Mouse (Mus musculus) CH12.LX (cell line): ENCODE results near the gene Sult1a1. TPM values are rescaled to one million over a fixed set of nuclear protein-coding genes. Genes with fewer than 3 reads are reported as not detected.
"Not testable (repeated sequence)": the region's sequence is repeated elsewhere in the genome, so short reads cannot be mapped to it uniquely, and the experiment has no call there.

ENCODE experiments used
- DNase-seq: peaks from one replicate; pipeline ENCODE4 v3.0.0-alpha.2; 2013; ENCODE audit errors: extremely low read depth
- H3K27ac ChIP-seq: 2 replicates; pipeline ENCODE4 v1.5.1; 2012; ENCODE audit warnings: low read depth, mild to moderate bottlenecking, control low read depth, moderate library complexity; ENCODE audit not compliant: insufficient read depth
- H3K27me3 ChIP-seq: replicated peaks from 2 replicates; pipeline ENCODE3; 2012; ENCODE audit warnings: inconsistent platforms
- H3K36me3 ChIP-seq, 2 experiments: replicated peaks in 1 of 2; 2 replicates each; pipeline versions ENCODE3 to v1.6.1; 2012; ENCODE audit warnings: inconsistent platforms in 1 of 2, low read length in 1 of 2, mild to moderate bottlenecking in 1 of 2, mixed read lengths in 1 of 2, moderate library complexity in 1 of 2; ENCODE audit not compliant: control insufficient read depth in 1 of 2, insufficient read depth in 1 of 2
- H3K4me1 ChIP-seq, 2 experiments: 2 replicates each; pipeline ENCODE4 v1.6.1; 2012; ENCODE audit warnings: inconsistent platforms in 1 of 2, moderate library complexity in 1 of 2; ENCODE audit not compliant: insufficient read depth in 2 of 2, control insufficient read depth in 1 of 2
- H3K4me2 ChIP-seq: 2 replicates; pipeline ENCODE4 v1.6.1; 2012; ENCODE audit warnings: low read depth, mild to moderate bottlenecking, control low read depth; ENCODE audit not compliant: poor library complexity, insufficient read depth, severe bottlenecking
- H3K4me3 ChIP-seq, 3 experiments: fragments of 150-350 bp in 1 of 3; sonication (generic) in 1 of 3; replicated peaks in 1 of 3; 2 replicates each; pipeline versions ENCODE3 to v1.5.1; 2011 to 2012; ENCODE audit warnings: low read depth in 2 of 3, low read length in 2 of 3, mild to moderate bottlenecking in 2 of 3, moderate library complexity in 2 of 3, control low read depth in 1 of 3, improper control_type of control experiment in 1 of 3, inconsistent platforms in 1 of 3, mixed read lengths in 1 of 3; ENCODE audit not compliant: poor library complexity in 1 of 3
- H3K79me2 ChIP-seq: replicated peaks from 2 replicates; pipeline ENCODE4 v1.6.1; 2012; ENCODE audit warnings: mild to moderate bottlenecking, moderate library complexity; ENCODE audit not compliant: control insufficient read depth, poor library complexity, insufficient read depth, severe bottlenecking; ENCODE audit errors: extremely low read depth
- H3K9ac ChIP-seq: 2 replicates; pipeline ENCODE4 v1.6.1; 2012; ENCODE audit warnings: low read depth, mild to moderate bottlenecking, control low read depth, moderate library complexity; ENCODE audit not compliant: insufficient read depth
- H3K9me3 ChIP-seq: replicated peaks from 2 replicates; pipeline ENCODE3; 2012; ENCODE audit warnings: low read length, inconsistent platforms, mixed read lengths
- CHD1 ChIP-seq: IDR thresholded peaks from 2 replicates; pipeline ENCODE4 v1.6.1; 2012; ENCODE audit warnings: low read depth, low read length, improper control_type of control experiment, inconsistent platforms
- CHD2 ChIP-seq: IDR thresholded peaks from 2 replicates; pipeline ENCODE4 v1.6.1; 2011; ENCODE audit warnings: low read length, improper control_type of control experiment
- CTCF ChIP-seq, 2 experiments: IDR thresholded peaks in 1 of 2; conservative IDR thresholded peaks in 1 of 2; 2 replicates each; pipeline ENCODE4 v1.5.1; 2011 to 2012; ENCODE audit warnings: low read depth in 2 of 2, low read length in 2 of 2, improper control_type of control experiment in 1 of 2, inconsistent platforms in 1 of 2, mild to moderate bottlenecking in 1 of 2, moderate library complexity in 1 of 2
- EP300 ChIP-seq: IDR thresholded peaks from 2 replicates; pipeline ENCODE4 v1.6.1; 2011; ENCODE audit warnings: low read length, improper control_type of control experiment
- JUND ChIP-seq: conservative IDR thresholded peaks from 2 replicates; pipeline ENCODE4 v1.6.1; 2011; ENCODE audit warnings: low read depth, low read length, improper control_type of control experiment
- MAZ ChIP-seq: IDR thresholded peaks from 2 replicates; pipeline ENCODE4 v1.6.1; 2012; ENCODE audit warnings: low read depth, mild to moderate bottlenecking, inconsistent platforms, low read length, improper control_type of control experiment, moderate library complexity
- MEF2A ChIP-seq: IDR thresholded peaks from 2 replicates; pipeline ENCODE4 v1.6.1; 2014; ENCODE audit warnings: low read depth, mild to moderate bottlenecking, inconsistent platforms, low read length, improper control_type of control experiment, borderline replicate concordance
- MYC ChIP-seq: IDR thresholded peaks from 2 replicates; pipeline ENCODE4 v1.6.1; 2011; ENCODE audit warnings: low read depth, mild to moderate bottlenecking, improper control_type of control experiment, low read length
- NELFE ChIP-seq: IDR thresholded peaks from 2 replicates; pipeline ENCODE4 v1.6.1; 2011; ENCODE audit warnings: low read depth, low read length, improper control_type of control experiment
- NRF1 ChIP-seq: IDR thresholded peaks from 2 replicates; pipeline ENCODE4 v1.6.1; 2014; ENCODE audit warnings: low read depth, mild to moderate bottlenecking, inconsistent platforms, low read length, improper control_type of control experiment, moderate library complexity
- PAX5 ChIP-seq: IDR thresholded peaks from 2 replicates; pipeline ENCODE4 v1.6.1; 2012; ENCODE audit warnings: low read length, inconsistent platforms, mixed read lengths
- POLR2A ChIP-seq: IDR thresholded peaks from 2 replicates; pipeline ENCODE4 v1.6.1; 2011; ENCODE audit warnings: low read depth, mild to moderate bottlenecking, improper control_type of control experiment, low read length
- RAD21 ChIP-seq: IDR thresholded peaks from 2 replicates; pipeline ENCODE4 v1.6.1; 2011; ENCODE audit warnings: low read depth, mild to moderate bottlenecking, low read length, improper control_type of control experiment, moderate library complexity
- RCOR1 ChIP-seq: conservative IDR thresholded peaks from 2 replicates; pipeline ENCODE4 v1.6.1; 2012; ENCODE audit warnings: low read depth, mild to moderate bottlenecking, inconsistent platforms, low read length, improper control_type of control experiment
- SIN3A ChIP-seq: IDR thresholded peaks from 2 replicates; pipeline ENCODE4 v1.6.1; 2012; ENCODE audit warnings: low read length, improper control_type of control experiment, inconsistent platforms
- USF1 ChIP-seq: IDR thresholded peaks from 2 replicates; pipeline ENCODE4 v1.6.1; 2014; ENCODE audit warnings: low read depth, mild to moderate bottlenecking, inconsistent platforms, low read length, improper control_type of control experiment
- USF2 ChIP-seq: conservative IDR thresholded peaks from 2 replicates; pipeline ENCODE4 v1.6.1; 2011; ENCODE audit warnings: low read depth, low read length, improper control_type of control experiment
- ZC3H11A ChIP-seq: IDR thresholded peaks from 2 replicates; pipeline ENCODE4 v1.6.1; 2012; ENCODE audit warnings: low read depth, mild to moderate bottlenecking, inconsistent platforms, low read length, improper control_type of control experiment
- ZKSCAN1 ChIP-seq: IDR thresholded peaks from 2 replicates; pipeline ENCODE4 v1.6.1; 2012; ENCODE audit warnings: low read depth, inconsistent platforms, low read length, improper control_type of control experiment, borderline replicate concordance
- ZNF384 ChIP-seq: IDR thresholded peaks from 2 replicates; pipeline ENCODE4 v1.6.1; 2012; ENCODE audit warnings: low read depth, low read length, improper control_type of control experiment, inconsistent platforms
- dilution Hi-C: fragments of 300-500 bp; cut with MboI; formaldehyde crosslinking; loops from 2 replicates; pipeline ENCODE4 v1.14.3; 2020; ENCODE audit warnings: low sequenced_read_pairs; ENCODE audit not compliant: extremely low pct_unique_long_range_greater_than_20kb, extremely low pct_ligation_motif_present
- in situ Hi-C: fragments of 300-500 bp; cut with MboI; formaldehyde crosslinking; loops from 3 replicates; pipeline ENCODE4 v1.14.3; 2019; ENCODE audit warnings: low sequenced_read_pairs, low pct_ligation_motif_present, low pct_unique_long_range_greater_than_20kb, mixed read lengths
- polyA plus RNA-seq: library from polyadenylated mRNA; unstranded; fragments of >175 nt; gene quantifications from 2 replicates; pipeline ENCODE4 v1.2.1, GENCODE M21; 2012; ENCODE audit warnings: low read depth; ENCODE audit not compliant: insufficient read length
- total RNA-seq, 2 experiments: library from RNA; depleted of rRNA; stranded (reverse); fragments of 300-350 nt in 1 of 2; fragments of >200 nt in 1 of 2; gene quantifications; 2 replicates each; pipeline ENCODE4 v1.2.3; 2012 to 2014

Sult1a1 gene
- total and polyA plus RNA-seq, 3 experiments, result 0.34 to 0.87 (median 0.87) TPM

GRCm38 (mm10) chr7:126689021-126689420 is 12.8 kb upstream of the Sult1a1 start:
- Histone ChIP-seq H3K36me3 (peaks cover 17 to 58% of the 10 kb centered on the region in 2 experiments), H3K27me3 (no peaks in the 10 kb centered on the region), H3K79me2 (0 out of 2 replicates have a peak, but pooled peaks cover 2% of the 10 kb centered on the region), H3K4me3 (no peak overlapping the region), H3K4me2 (no peak overlapping the region), H3K9me3 (no peaks in the 10 kb centered on the region), H3K4me1 (peaks cover 0 to 17% of the 10 kb centered on the region in 2 experiments; a peak in 2 of 4 replicates), H3K9ac (no peak overlapping the region), H3K27ac (no peak overlapping the region)
- dilution Hi-C loops (no loop called here), in situ Hi-C loops (no loop called here)
- DNase-seq, result no peak
- TF ChIP-seq POLR2A (0 out of 2 replicates have a peak, but pooled peaks have one; percentile 3), EP300 (no peak)

- dilution Hi-C loops, result not testable (repeated sequence)
- peaks cover 17 to 63% of the 10 kb centered on the region in 2 experiments for H3K36me3 ChIP-seq
These were observed 11.9 kb upstream of the Sult1a1 start for GRCm38 (mm10) chr7:126688156-126688555.

GRCm38 (mm10) chr7:126681221-126681620 is 5.0 kb upstream of the Sult1a1 start:
- Histone ChIP-seq H3K9me3 (no peaks in the 10 kb centered on the region), H3K79me2 (no peaks in the 10 kb centered on the region), H3K4me3 (no peak overlapping the region), H3K27ac (no peak overlapping the region), H3K9ac (no peak overlapping the region), H3K4me2 (no peak overlapping the region), H3K36me3 (peaks cover 9 to 58% of the 10 kb centered on the region in 2 experiments), H3K4me1 (peaks cover 0 to 12% of the 10 kb centered on the region in 2 experiments; a peak in 2 of 4 replicates)
- DNase-seq, result no peak
- in situ Hi-C loops, result no loop called here
- TF ChIP-seq CTCF (conservative IDR thresholded peaks at IDR 0.05 in 1 of 2, IDR thresholded peaks at IDR 0.05 in 1 of 2; ENCODE audit: low read depth in 2 of 2, low read length in 2 of 2), result no peak
- no peak for TF ChIP-seq NRF1
- TF ChIP-seq NELFE, result no peak
- TF ChIP-seq, all 38 proteins: peak for 0
- no peaks in the 10 kb centered on the region for H3K27me3 ChIP-seq
- dilution Hi-C loops, result no loop called here

More at GRCm38 (mm10) chr7:126688156-126688555, 11.9 kb upstream of the Sult1a1 start:
- H3K27ac ChIP-seq, H3K9me3 ChIP-seq, H3K79me2 ChIP-seq, H3K4me3 ChIP-seq, H3K9ac ChIP-seq, H3K4me2 ChIP-seq, in situ Hi-C loops, H3K27me3 ChIP-seq, DNase-seq: not testable (repeated sequence)
- peaks cover 0 to 19% of the 10 kb centered on the region in 2 experiments; a peak in 2 of 4 replicates for H3K4me1 ChIP-seq

DNA sequence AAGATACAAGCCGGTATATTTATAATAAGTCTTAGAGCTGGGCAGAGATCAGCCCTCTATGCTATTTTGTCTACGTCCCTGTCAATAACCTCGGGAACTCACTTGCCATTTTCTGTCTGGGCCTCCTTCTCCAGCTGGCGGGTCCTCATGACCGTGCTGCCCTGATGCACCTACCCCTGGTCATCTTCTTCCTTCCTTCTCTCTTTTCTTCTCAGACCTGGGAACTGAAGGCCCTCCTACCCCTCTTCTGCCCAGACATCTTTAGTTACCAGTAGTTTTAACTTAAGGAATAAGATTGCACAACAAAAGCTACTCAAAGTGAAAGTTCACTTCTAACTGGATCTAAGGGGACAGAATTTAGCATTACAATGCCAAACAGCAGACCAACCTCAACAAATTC is 3.5 kb upstream of the Sult1a1 start:
- Histone ChIP-seq H3K9me3 (no peaks in the 10 kb centered on the region), H3K4me3 (no peak overlapping the region), H3K36me3 (peaks cover 17 to 66% of the 10 kb centered on the region in 2 experiments), H3K27ac (no peak overlapping the region)
- DNase-seq, result no peak
- TF ChIP-seq ZC3H11A, result no peak
- TF ChIP-seq NELFE, result no peak
- TF ChIP-seq JUND, result no peak
- no peak for TF ChIP-seq USF2
- TF ChIP-seq CHD1, result no peak
- no peak for TF ChIP-seq ZKSCAN1
- TF ChIP-seq USF1, result no peak
- TF ChIP-seq RAD21, result no peak
- TF ChIP-seq SIN3A, result no peak
- no peak for TF ChIP-seq PAX5
- TF ChIP-seq MEF2A, result no peak
- no peak for TF ChIP-seq MYC
- no peak for TF ChIP-seq RCOR1
- no peak for TF ChIP-seq CHD2
- TF ChIP-seq MAZ, result no peak
- TF ChIP-seq ZNF384, result no peak
- no peak for TF ChIP-seq CTCF (conservative IDR thresholded peaks at IDR 0.05 in 1 of 2, IDR thresholded peaks at IDR 0.05 in 1 of 2; ENCODE audit: low read depth in 2 of 2, low read length in 2 of 2)
- TF ChIP-seq, all 38 proteins: peak for 0
- dilution Hi-C loops (no loop called here), in situ Hi-C loops (no loop called here)
- no peaks in the 10 kb centered on the region for H3K27me3 ChIP-seq
- H3K4me2 ChIP-seq, result no peak overlapping the region
- H3K9ac ChIP-seq, result no peak overlapping the region
- H3K79me2 ChIP-seq, result no peaks in the 10 kb centered on the region
- H3K4me1 ChIP-seq, result peaks cover 0 to 27% of the 10 kb centered on the region in 2 experiments; a peak in 2 of 4 replicates
